Mouse (Mus musculus) midbrain, embryonic 15.5 days (tissue): Measurements from ENCODE around the gene Emilin1. TPM values are rescaled to one million over a fixed set of nuclear protein-coding genes. Genes with fewer than 3 reads are reported as not detected.

Source experiments
- ATAC-seq: fragments of 200-750 bp; cut with Nextera tagmentation; replicated peaks from 2 replicates; pipeline ENCODE4 v1.8.0; 2017; ENCODE audit warnings: moderate TSS enrichment
- H3K27ac ChIP-seq: fragments of 300-500 bp; sonication (generic); 2 replicates; pipeline ENCODE4 v1.5.1; 2015; ENCODE audit warnings: mild to moderate bottlenecking, inconsistent platforms
- H3K27me3 ChIP-seq: fragments of 300-500 bp; sonication (generic); replicated peaks from 2 replicates; pipeline ENCODE4 v1.6.1; 2015; ENCODE audit warnings: inconsistent platforms
- H3K36me3 ChIP-seq: fragments of 300-500 bp; sonication (generic); replicated peaks from 2 replicates; pipeline ENCODE4 v1.6.1; 2015; ENCODE audit warnings: inconsistent platforms
- H3K4me1 ChIP-seq: fragments of 300-500 bp; sonication (generic); 2 replicates; pipeline ENCODE4 v1.6.1; 2015; ENCODE audit warnings: inconsistent platforms
- H3K4me2 ChIP-seq: fragments of 300-500 bp; sonication (generic); 2 replicates; pipeline ENCODE4 v1.6.1; 2015; ENCODE audit warnings: inconsistent platforms, mild to moderate bottlenecking, moderate library complexity
- H3K4me3 ChIP-seq: fragments of 300-500 bp; sonication (generic); 2 replicates; pipeline ENCODE4 v1.5.1; 2015; ENCODE audit warnings: mild to moderate bottlenecking, inconsistent platforms
- H3K9ac ChIP-seq: fragments of 300-500 bp; sonication (generic); 2 replicates; pipeline ENCODE4 v1.6.1; 2015; ENCODE audit warnings: mild to moderate bottlenecking, inconsistent platforms
- H3K9me3 ChIP-seq: fragments of 300-500 bp; sonication (generic); 2 replicates; pipeline ENCODE4 v1.6.1; 2016; ENCODE audit warnings: inconsistent platforms
- WGBS: fragments of 180-500 bp; shearing (Covaris S2); methylation state at CpG from one replicate; pipeline ENCODE4 v1.1.7; 2015; ENCODE audit warnings: mixed read lengths; 5-methylcytosine and 5-hydroxymethylcytosine counted together
- polyA plus RNA-seq: library from polyadenylated mRNA; unstranded; fragments of >200 nt; fragmentation: Nextera tagmentation; extraction: Ambion mirVana; gene quantifications from 2 replicates; pipeline ENCODE4 v1.2.1, GENCODE M21; 2015

Gene Emilin1
- polyA plus RNA-seq, 1 experiment from 2014 or later: 17.8 TPM

- 72% methylated on average over 11 of the region's 11 CpGs for WGBS
- H3K4me1 ChIP-seq: peaks cover 33% of the 10 kb centered on the region
- no peak overlapping the region for H3K4me2 ChIP-seq
- no peak overlapping the region for H3K4me3 ChIP-seq
- no peaks in the 10 kb centered on the region for H3K27me3 ChIP-seq
- H3K9ac ChIP-seq: no peak overlapping the region
- no peaks in the 10 kb centered on the region for H3K36me3 ChIP-seq
- no peak for ATAC-seq
- no peaks in the 10 kb centered on the region for H3K9me3 ChIP-seq
- no peak overlapping the region for H3K27ac ChIP-seq
These were observed 6.8 kb downstream of the Emilin1 start for GRCm38 (mm10) chr5:30919831-30920614.

- Histone ChIP-seq H3K4me2 (no peak overlapping the region), H3K4me1 (peaks cover 28% of the 10 kb centered on the region), H3K4me3 (no peak overlapping the region), H3K27ac (no peak overlapping the region), H3K9me3 (no peaks in the 10 kb centered on the region), H3K9ac (no peak overlapping the region), H3K27me3 (no peaks in the 10 kb centered on the region), H3K36me3 (no peaks in the 10 kb centered on the region)
- WGBS: 65% methylated on average over 19 of the region's 19 CpGs
- peak; percentile 8; the same call in 1 of the 2 replicates for ATAC-seq
These were observed 7.4 kb downstream of the Emilin1 start for GRCm38 (mm10) chr5:30920621-30921020.

GRCm38 (mm10) chr5:30921256-30922033 lies 8.2 kb downstream of the Emilin1 start, which contains the start of gene Khk:
Gene Khk (plus strand): TSS chr5:30921431.
- WGBS: 1% methylated on average over 38 of the region's 40 CpGs

GRCm38 (mm10) chr5:30922581-30923041 lies 9.4 kb downstream of the Emilin1 start:
- H3K9ac ChIP-seq: peak overlapping the region; percentile 55; the same call in 1 of the 2 replicates
- no peaks in the 10 kb centered on the region for H3K27me3 ChIP-seq
- peaks cover 22% of the 10 kb centered on the region for H3K4me1 ChIP-seq
- no peak overlapping the region for H3K27ac ChIP-seq
- H3K4me3 ChIP-seq: peak overlapping the region; percentile 58
- peak overlapping the region; percentile 90 for H3K4me2 ChIP-seq
- 76% methylated on average over 10 of the region's 10 CpGs for WGBS
- H3K36me3 ChIP-seq: no peaks in the 10 kb centered on the region
- H3K9me3 ChIP-seq: no peaks in the 10 kb centered on the region
- ATAC-seq: no peak

More at GRCm38 (mm10) chr5:30921256-30922033, 8.2 kb downstream of the Emilin1 start, which contains the start of gene Khk:
- no peaks in the 10 kb centered on the region for H3K9me3 ChIP-seq
- peak within 1 kb of the TSS; percentile 79 for H3K27ac ChIP-seq
- peak within 1 kb of the TSS; percentile 55 for H3K9ac ChIP-seq
- H3K4me3 ChIP-seq: peak within 1 kb of the TSS; percentile 58
- no peaks in the 10 kb centered on the region for H3K36me3 ChIP-seq
- H3K27me3 ChIP-seq: no peaks in the 10 kb centered on the region
- peaks cover 22% of the 10 kb centered on the region for H3K4me1 ChIP-seq
- H3K4me2 ChIP-seq: peak within 1 kb of the TSS; percentile 90
- peak; percentile 87 for ATAC-seq

GRCm38 (mm10) chr5:30923119-30923518 lies 9.9 kb downstream of the Emilin1 start:
- H3K4me3 ChIP-seq: no peak overlapping the region
- 83% methylated on average over 6 of the region's 6 CpGs for WGBS

GRCm38 (mm10) chr5:30924614-30925013 lies 11.4 kb downstream of the Emilin1 start:
- Histone ChIP-seq H3K4me2 (no peak overlapping the region), H3K9me3 (no peaks in the 10 kb centered on the region), H3K36me3 (no peaks in the 10 kb centered on the region), H3K9ac (no peak overlapping the region), H3K27me3 (no peaks in the 10 kb centered on the region), H3K4me3 (no peak overlapping the region), H3K4me1 (peaks cover 22% of the 10 kb centered on the region), H3K27ac (no peak overlapping the region)
- ATAC-seq: no peak
- WGBS: 78% methylated on average over 8 of the region's 8 CpGs

More at GRCm38 (mm10) chr5:30923119-30923518, 9.9 kb downstream of the Emilin1 start:
- no peaks in the 10 kb centered on the region for H3K9me3 ChIP-seq
- ATAC-seq: no peak
- no peaks in the 10 kb centered on the region for H3K36me3 ChIP-seq
- H3K9ac ChIP-seq: no peak overlapping the region
- peaks cover 22% of the 10 kb centered on the region for H3K4me1 ChIP-seq
- H3K27me3 ChIP-seq: no peaks in the 10 kb centered on the region
- H3K4me2 ChIP-seq: no peak overlapping the region
- no peak overlapping the region for H3K27ac ChIP-seq

GRCm38 (mm10) chr5:30925217-30925616 lies 12.0 kb downstream of the Emilin1 start:
- no peak for ATAC-seq
- WGBS: 93% methylated on average over 5 of the region's 5 CpGs
- Histone ChIP-seq H3K4me1 (peaks cover 22% of the 10 kb centered on the region), H3K27ac (no peak overlapping the region), H3K36me3 (no peaks in the 10 kb centered on the region), H3K4me2 (no peak overlapping the region), H3K9ac (no peak overlapping the region), H3K27me3 (no peaks in the 10 kb centered on the region), H3K4me3 (no peak overlapping the region), H3K9me3 (no peaks in the 10 kb centered on the region)

- 81% methylated on average over 2 of the region's 2 CpGs for WGBS
- no peak overlapping the region for H3K4me3 ChIP-seq
- H3K4me1 ChIP-seq: peaks cover 15% of the 10 kb centered on the region
- no peak for ATAC-seq
- H3K9me3 ChIP-seq: no peaks in the 10 kb centered on the region
- H3K4me2 ChIP-seq: no peak overlapping the region
- no peak overlapping the region for H3K9ac ChIP-seq
- no peaks in the 10 kb centered on the region for H3K27me3 ChIP-seq
- H3K36me3 ChIP-seq: no peaks in the 10 kb centered on the region
- H3K27ac ChIP-seq: no peak overlapping the region
These were observed 12.9 kb downstream of the Emilin1 start for GRCm38 (mm10) chr5:30926073-30926472.

GRCm38 (mm10) chr5:30927945-30928529 lies 14.8 kb downstream of the Emilin1 start:
- peak; percentile 75 for ATAC-seq
- H3K4me1 ChIP-seq: no peaks in the 10 kb centered on the region
- no peaks in the 10 kb centered on the region for H3K9me3 ChIP-seq
- peak overlapping the region; percentile 39 for H3K4me2 ChIP-seq
- no peaks in the 10 kb centered on the region for H3K27me3 ChIP-seq
- 0 out of 2 replicates have a peak overlapping the region, but pooled peaks have one; percentile 6 for H3K4me3 ChIP-seq
- H3K27ac ChIP-seq: no peak overlapping the region
- no peak overlapping the region for H3K9ac ChIP-seq
- WGBS: 45% methylated on average over 7 of the region's 7 CpGs
- no peaks in the 10 kb centered on the region for H3K36me3 ChIP-seq

GRCm38 (mm10) chr5:30930121-30930520 lies 16.9 kb downstream of the Emilin1 start:
- ATAC-seq: no peak
- no peaks in the 10 kb centered on the region for H3K27me3 ChIP-seq
- H3K4me1 ChIP-seq: no peaks in the 10 kb centered on the region
- no peak overlapping the region for H3K9ac ChIP-seq
- no peak overlapping the region for H3K4me3 ChIP-seq
- H3K36me3 ChIP-seq: no peaks in the 10 kb centered on the region
- 44% methylated on average over 4 of the region's 4 CpGs for WGBS
- no peaks in the 10 kb centered on the region for H3K9me3 ChIP-seq
- no peak overlapping the region for H3K4me2 ChIP-seq
- H3K27ac ChIP-seq: no peak overlapping the region

- no peak for ATAC-seq
- 83% methylated on average over 6 of the region's 6 CpGs for WGBS
These were observed 17.6 kb downstream of the Emilin1 start for GRCm38 (mm10) chr5:30930846-30931245.

GRCm38 (mm10) chr5:30931378-30931777 lies 18.2 kb downstream of the Emilin1 start:
- Histone ChIP-seq H3K9me3 (no peaks in the 10 kb centered on the region), H3K27ac (no peak overlapping the region), H3K36me3 (no peaks in the 10 kb centered on the region), H3K27me3 (no peaks in the 10 kb centered on the region), H3K4me3 (no peak overlapping the region), H3K9ac (no peak overlapping the region), H3K4me1 (no peaks in the 10 kb centered on the region), H3K4me2 (no peak overlapping the region)
- ATAC-seq: no peak
- WGBS: 86% methylated on average over 4 of the region's 4 CpGs

More at GRCm38 (mm10) chr5:30930846-30931245, 17.6 kb downstream of the Emilin1 start:
- no peaks in the 10 kb centered on the region for H3K36me3 ChIP-seq
- no peaks in the 10 kb centered on the region for H3K4me1 ChIP-seq
- H3K4me2 ChIP-seq: no peak overlapping the region
- H3K4me3 ChIP-seq: no peak overlapping the region
- H3K9me3 ChIP-seq: no peaks in the 10 kb centered on the region
- no peak overlapping the region for H3K9ac ChIP-seq
- no peaks in the 10 kb centered on the region for H3K27me3 ChIP-seq
- no peak overlapping the region for H3K27ac ChIP-seq
